ENCODE assay signal across 8 mouse cellular contexts in the genomic region with DNA sequence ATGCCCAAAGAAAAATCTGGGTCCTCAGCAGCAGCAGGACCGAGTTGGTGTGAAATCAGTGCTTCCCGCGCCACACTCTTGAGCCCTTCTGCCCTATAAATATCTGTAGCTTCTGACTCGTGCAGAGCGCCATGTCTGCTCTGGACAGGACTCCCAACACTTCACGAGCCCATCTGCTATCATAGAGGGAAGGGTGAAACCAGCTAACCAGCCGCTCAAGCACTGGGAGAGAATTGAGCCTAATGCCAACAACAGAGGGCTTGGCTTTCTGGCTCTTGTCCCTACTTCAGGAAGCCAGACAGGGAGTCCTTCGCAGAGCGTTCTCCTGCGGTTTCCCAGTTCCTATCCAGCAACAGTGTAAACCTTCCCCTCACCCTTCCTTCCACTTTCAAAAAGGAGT. TPM values are rescaled to one million over a fixed set of nuclear protein-coding genes. Genes with fewer than 3 reads are reported as not detected.
A peak's percentile ranks its signal among the peaks of the same experiment; 100 is the strongest.
DNase-seq lines count a peak whose midpoint lies in the region; ATAC-seq and TF ChIP-seq lines count a peak whose summit lies in the region.

No protein-coding gene starts in this region.

- no peaks in the 10 kb centered on the region for H3K9me3 ChIP-seq in heart, embryonic 12.5 days (replicated peaks)
- H3K9me3 ChIP-seq in lung, postnatal 0 days (ENCODE audit: low read length): no peaks in the 10 kb centered on the region

- intact Hi-C loops in left cerebral cortex, adult 2 months (cut with DNase I): no loop called here
- intact Hi-C loops in left cerebral cortex, postnatal 36 days (cut with DNase I): no loop called here

- WGBS in heart, embryonic 12.5 days: 17% methylated on average over 10 of the region's 10 CpGs
- 21% methylated on average over 10 of the region's 10 CpGs for WGBS in lung, postnatal 0 days

- H3K36me3 ChIP-seq in heart, embryonic 12.5 days: no peaks in the 10 kb centered on the region
- H3K36me3 ChIP-seq in lung, postnatal 0 days (ENCODE audit: insufficient read depth, low read length): no peaks in the 10 kb centered on the region

- peak overlapping the region; percentile 40 for H3K9ac ChIP-seq in heart, embryonic 12.5 days
- no peak overlapping the region for H3K9ac ChIP-seq in lung, postnatal 0 days (replicated peaks; ENCODE audit: low read depth)

- no peak for ATAC-seq in heart, embryonic 12.5 days (ENCODE audit: insufficient number of reproducible peaks, low FRiP score)
- peak; percentile 29; the same call in 1 of the 2 replicates for ATAC-seq in lung, postnatal 0 days

- H3K4me2 ChIP-seq in heart, embryonic 12.5 days: peak overlapping the region; percentile 51
- peak overlapping the region; percentile 22; the same call in 1 of the 2 replicates for H3K4me2 ChIP-seq in lung, postnatal 0 days (replicated peaks; ENCODE audit: low read depth, low read length)

- DNase-seq in left cerebral cortex, adult 2 months (ENCODE audit: extremely low spot score in 1 of 2, low spot score in 2 of 2): no peak
- no peak for DNase-seq in left cerebral cortex, adult 8-10 months (ENCODE audit: low spot score in 2 of 2)
- DNase-seq in cerebellum, adult 8-10 months: peak; percentile 70
- DNase-seq in lung, postnatal 0 days (ENCODE audit: low spot score): peak; percentile 56
- DNase-seq in adrenal gland, postnatal 36 days: no peak
- DNase-seq in left cerebral cortex, postnatal 36 days (ENCODE audit: low spot score in 2 of 2): no peak
- DNase-seq in thymus, postnatal 10 days (ENCODE audit: low spot score in 2 of 2): no peak

- TF ChIP-seq EP300 in lung, postnatal 0 days (IDR thresholded peaks at IDR 0.05): no peak

- H3K27ac ChIP-seq in left cerebral cortex, adult 2 months: peak overlapping the region; percentile 74
- H3K27ac ChIP-seq in heart, embryonic 12.5 days (ENCODE audit: poor library complexity, severe bottlenecking): peak overlapping the region; percentile 86
- peak overlapping the region; percentile 81 for H3K27ac ChIP-seq in lung, postnatal 0 days (ENCODE audit: low read length)

- no peak for TF ChIP-seq CTCF in left cerebral cortex, adult 2 months (IDR thresholded peaks at IDR 0.05)
- TF ChIP-seq CTCF in lung, postnatal 0 days (IDR thresholded peaks at IDR 0.05): no peak

- H3K27me3 ChIP-seq in heart, embryonic 12.5 days (replicated peaks): no peaks in the 10 kb centered on the region
- H3K27me3 ChIP-seq in lung, postnatal 0 days (replicated peaks; ENCODE audit: insufficient read depth, low read length): no peaks in the 10 kb centered on the region

- H3K4me3 ChIP-seq in left cerebral cortex, adult 2 months: no peak overlapping the region
- H3K4me3 ChIP-seq in heart, embryonic 12.5 days: no peak overlapping the region
- no peak overlapping the region for H3K4me3 ChIP-seq in lung, postnatal 0 days (ENCODE audit: low read depth, low read length)

- peaks cover 85% of the 10 kb centered on the region for H3K4me1 ChIP-seq in heart, embryonic 12.5 days (replicated peaks)
- H3K4me1 ChIP-seq in lung, postnatal 0 days (ENCODE audit: insufficient read depth, low read depth, low read length): peaks cover 31% of the 10 kb centered on the region; the same call in 1 of the 2 replicates

RNA-seq across cellular contexts. Expression of gene Mark2, which starts 30.4 kb away (rescaled TPM):
- total RNA-seq in left cerebral cortex, adult 2 months (2021): 100 to 1,000 TPM; 133 to 148 TPM
- 100 to 1,000 TPM; 126 to 144 (median 137) TPM for total RNA-seq in left cerebral cortex, adult 8-10 months (2022)
- 40.8 and 49.3 TPM in 2 replicates for polyA plus RNA-seq in heart, embryonic 12.5 days (2016; fragmentation: Nextera tagmentation; extraction: Ambion mirVana)
- polyA plus RNA-seq in lung, postnatal 0 days (2015; fragmentation: Nextera tagmentation; extraction: Ambion mirVana): 29.8 and 35.9 TPM in 2 replicates
- total RNA-seq in adrenal gland, postnatal 36 days (2021): 10 to 100 TPM; 71.9 to 76.4 TPM
- 100 to 1,000 TPM; 134 to 160 TPM for total RNA-seq in left cerebral cortex, postnatal 36 days (2021)

RNA-seq across cellular contexts. Expression of gene Rcor2, which starts 44.2 kb away (rescaled TPM):
- total RNA-seq in left cerebral cortex, adult 2 months (2021): 10 to 100 TPM; 14.3 to 14.7 TPM
- total RNA-seq in left cerebral cortex, adult 8-10 months (2022): 10 to 100 TPM; 15.5 to 17.6 (median 15.6) TPM
- 16.3 and 16.5 TPM in 2 replicates for polyA plus RNA-seq in heart, embryonic 12.5 days (2016; fragmentation: Nextera tagmentation; extraction: Ambion mirVana)
- 1.3 and 1.5 TPM in 2 replicates for polyA plus RNA-seq in lung, postnatal 0 days (2015; fragmentation: Nextera tagmentation; extraction: Ambion mirVana)
- 1 to 10 TPM; 2.0 to 4.4 TPM for total RNA-seq in adrenal gland, postnatal 36 days (2021)
- 10 to 100 TPM; 14.9 to 16.0 TPM for total RNA-seq in left cerebral cortex, postnatal 36 days (2021)

Comparison
In these comparisons a context has a peak if more than half of its experiments do, and no peak if none do; other contexts are left out.
1. DNase-seq: peak in cerebellum, adult 8-10 months (single experiment) and lung, postnatal 0 days (single experiment); none in left cerebral cortex, adult 2 months (0 of 2), left cerebral cortex, adult 8-10 months (0 of 2), adrenal gland, postnatal 36 days (0 of 2), left cerebral cortex, postnatal 36 days (0 of 2) and thymus, postnatal 10 days (0 of 2).
2. Peak in every context shown above with its lines, with median percentiles within 50 percentile points of each other: H3K27ac ChIP-seq.